Mouse (Mus musculus) G1E (cell line): Measurements from ENCODE around the gene Sf3b5. TPM values are rescaled to one million over a fixed set of nuclear protein-coding genes. Genes with fewer than 3 reads are reported as not detected.
"Not testable (repeated sequence)": the region's sequence is repeated elsewhere in the genome, so short reads cannot be mapped to it uniquely, and the experiment has no call there.

ENCODE experiments used
- ATAC-seq: 2 replicates; pipeline ENCODE4 v1.8.0; 2016; ENCODE audit warnings: mild to moderate bottlenecking; ENCODE audit not compliant: insufficient number of reproducible peaks, poor library complexity, low FRiP score, severe bottlenecking; ENCODE audit errors: extremely low read depth
- DNase-seq: peaks from one replicate; pipeline ENCODE4 v3.0.0; 2012; ENCODE audit warnings: low spot score
- H3K27me3 ChIP-seq: 2 replicates; pipeline ENCODE4 v1.6.1; 2012; ENCODE audit warnings: mild to moderate bottlenecking, low read length, inconsistent platforms; ENCODE audit not compliant: insufficient read depth
- H3K36me3 ChIP-seq: replicated peaks from 2 replicates; pipeline ENCODE3; 2012; ENCODE audit warnings: mild to moderate bottlenecking, inconsistent platforms
- H3K4me1 ChIP-seq: 2 replicates; pipeline ENCODE4 v1.6.1; 2012; ENCODE audit warnings: low read depth, low read length, inconsistent platforms, mixed read lengths; ENCODE audit not compliant: insufficient read depth
- H3K4me3 ChIP-seq: 2 replicates; pipeline ENCODE4 v1.5.1; 2012; ENCODE audit warnings: low read depth, mild to moderate bottlenecking, inconsistent platforms, low read length, moderate library complexity, mixed read lengths
- H3K9me3 ChIP-seq: replicated peaks from 2 replicates; pipeline ENCODE4 v1.6.1; 2012; ENCODE audit warnings: inconsistent platforms
- CTCF ChIP-seq: IDR thresholded peaks from 2 replicates; pipeline ENCODE4 v1.5.1; 2012; ENCODE audit warnings: low read depth, low read length, inconsistent platforms, mixed read lengths
- GATA1 ChIP-seq: IDR thresholded peaks from 2 replicates; pipeline ENCODE4 v1.6.1; 2012; ENCODE audit warnings: borderline replicate concordance, low read length, inconsistent platforms, mixed read lengths
- GATA2 ChIP-seq: IDR thresholded peaks from 2 replicates; pipeline ENCODE4 v1.6.1; 2012; ENCODE audit warnings: low read depth, low read length, inconsistent platforms, borderline replicate concordance
- POLR2AphosphoS5 ChIP-seq: IDR thresholded peaks from 2 replicates; pipeline ENCODE4 v1.6.1; 2012; ENCODE audit warnings: low read depth, low read length, inconsistent platforms; ENCODE audit not compliant: insufficient replicate concordance
- TAL1 ChIP-seq: conservative IDR thresholded peaks from 2 replicates; pipeline ENCODE4 v1.6.1; 2012; ENCODE audit warnings: low read depth, low read length, inconsistent platforms, mixed read lengths
- polyA plus RNA-seq: library from polyadenylated mRNA; stranded (reverse); fragments of >175 nt; gene quantifications from 2 replicates; pipeline ENCODE4 v1.2.3, GENCODE M21; 2012
- total RNA-seq, 2 experiments: library from RNA; stranded (forward) in 1 of 2; stranded (reverse) in 1 of 2; fragments of 200-1000 nt in 1 of 2; fragments of >200 nt in 1 of 2; fragmentation: Nextera tagmentation in 1 of 2; gene quantifications; 2 replicates each; pipeline ENCODE4 v1.2.3; 2014 to 2017

Gene Sf3b5
- total and polyA plus RNA-seq, 3 experiments = 14.5 to 98.6 (median 18.4) TPM

DNA sequence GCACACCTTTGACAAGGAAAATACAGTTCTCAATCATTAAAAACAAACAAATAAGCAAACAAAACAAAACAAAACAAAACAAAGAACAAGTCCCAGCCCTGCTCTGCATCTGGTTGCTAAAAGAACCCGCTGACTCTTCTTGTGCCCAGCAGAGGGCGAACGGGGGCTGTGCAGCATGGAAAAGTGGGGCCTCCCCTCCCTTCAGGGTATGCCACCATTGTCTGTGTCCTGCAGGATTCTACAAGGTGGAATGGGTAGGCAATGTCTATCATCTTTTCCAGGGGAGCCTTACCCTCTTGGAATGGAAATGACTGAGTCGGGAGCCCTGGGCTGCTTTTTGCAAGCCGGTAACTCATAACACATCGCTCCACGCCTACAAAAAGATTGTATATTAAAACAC lies 13.4 kb downstream of the Sf3b5 start:
- DNase-seq (peak; percentile 54), ATAC-seq (no peak; the same call in 1 of the 2 replicates)

DNA sequence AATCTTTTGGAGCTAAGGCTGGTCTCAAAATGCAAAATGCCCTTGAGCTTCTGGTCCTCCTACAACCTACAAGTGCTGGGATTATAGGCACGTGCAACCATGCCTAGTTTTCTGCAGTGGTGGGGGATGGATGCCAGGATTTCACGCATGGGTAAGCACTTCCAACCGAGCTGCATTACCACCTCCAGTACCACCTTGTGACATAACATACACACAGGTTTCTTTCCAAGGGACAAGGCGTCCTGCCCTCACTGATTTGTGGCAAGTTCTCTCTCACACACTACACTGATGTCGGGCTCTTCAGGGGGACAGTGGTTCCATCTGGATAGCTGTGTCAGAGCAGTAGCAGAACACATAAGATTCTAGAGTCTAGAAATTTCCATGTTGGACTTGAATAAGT lies 13.9 kb downstream of the Sf3b5 start:
- no peak for ATAC-seq
- TF ChIP-seq GATA2 (no peak), POLR2AphosphoS5 (no peak), TAL1 (no peak), CTCF (no peak), GATA1 (no peak)
- DNase-seq = no peak
- Histone ChIP-seq H3K36me3 (no peaks in the 10 kb centered on the region), H3K27me3 (no peaks in the 10 kb centered on the region), H3K4me3 (no peak overlapping the region), H3K9me3 (no peaks in the 10 kb centered on the region), H3K4me1 (peaks cover 55% of the 10 kb centered on the region)

More for the DNA sequence above, 13.4 kb downstream of the Sf3b5 start:
- no peaks in the 10 kb centered on the region for H3K36me3 ChIP-seq
- TF ChIP-seq POLR2AphosphoS5 = no peak
- no peak for TF ChIP-seq GATA1
- TF ChIP-seq TAL1 = no peak
- no peak for TF ChIP-seq GATA2
- peak; percentile 63 for TF ChIP-seq CTCF
- no peaks in the 10 kb centered on the region for H3K27me3 ChIP-seq
- peaks cover 50% of the 10 kb centered on the region for H3K4me1 ChIP-seq
- H3K9me3 ChIP-seq = no peaks in the 10 kb centered on the region
- no peak overlapping the region for H3K4me3 ChIP-seq

DNA sequence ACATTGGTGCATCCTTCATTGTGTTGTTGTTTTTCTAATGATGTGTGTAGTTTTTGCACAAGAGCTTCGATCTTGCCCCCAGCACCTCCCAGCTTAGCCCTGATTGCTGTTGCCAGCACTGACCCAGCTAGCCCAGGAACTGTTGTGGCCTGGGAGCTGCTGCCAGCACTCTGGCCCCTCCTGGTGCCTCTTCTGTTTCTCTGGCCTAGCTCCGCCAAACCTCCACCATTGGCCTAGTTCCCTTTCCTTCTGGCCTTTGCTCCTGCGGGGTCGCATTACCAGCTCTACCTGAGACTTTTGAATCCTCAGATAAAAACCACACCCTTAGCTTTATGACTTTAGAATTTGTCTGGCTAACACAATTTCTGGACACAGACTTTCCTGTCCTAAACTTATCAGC lies 17.0 kb downstream of the Sf3b5 start:
- TF ChIP-seq CTCF = no peak
- TF ChIP-seq POLR2AphosphoS5 = no peak
- no peak for TF ChIP-seq GATA1
- TF ChIP-seq GATA2 = no peak
- no peak for TF ChIP-seq TAL1
- ATAC-seq = no peak
- DNase-seq = no peak
- Histone ChIP-seq H3K4me1 (peaks cover 62% of the 10 kb centered on the region), H3K27me3 (no peaks in the 10 kb centered on the region), H3K36me3 (no peaks in the 10 kb centered on the region), H3K4me3 (no peak overlapping the region), H3K9me3 (no peaks in the 10 kb centered on the region)

DNA sequence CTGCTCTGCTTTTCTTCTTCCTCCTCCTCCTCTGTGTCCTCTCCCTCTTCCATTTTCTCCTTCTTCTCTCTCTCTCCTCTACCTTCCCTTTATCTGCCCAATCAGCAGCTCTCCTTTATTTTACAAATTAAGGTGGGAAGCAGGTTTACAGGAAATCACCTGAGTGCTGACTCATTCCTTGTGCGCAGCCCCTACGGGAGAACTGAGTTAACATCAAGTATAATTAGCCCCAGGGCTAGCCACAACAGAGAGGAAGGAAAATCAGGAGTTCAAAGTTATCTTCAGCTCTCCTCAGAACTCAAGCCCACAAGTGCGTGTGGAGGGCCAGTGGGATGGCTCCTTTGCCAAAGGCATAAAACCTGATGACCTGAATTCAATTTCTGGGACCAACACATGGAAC lies 18.8 kb downstream of the Sf3b5 start:
- DNase-seq, H3K27me3 ChIP-seq, H3K4me3 ChIP-seq, H3K36me3 ChIP-seq, H3K9me3 ChIP-seq, ATAC-seq: not testable (repeated sequence)
- H3K4me1 ChIP-seq = peaks cover 60% of the 10 kb centered on the region

DNA sequence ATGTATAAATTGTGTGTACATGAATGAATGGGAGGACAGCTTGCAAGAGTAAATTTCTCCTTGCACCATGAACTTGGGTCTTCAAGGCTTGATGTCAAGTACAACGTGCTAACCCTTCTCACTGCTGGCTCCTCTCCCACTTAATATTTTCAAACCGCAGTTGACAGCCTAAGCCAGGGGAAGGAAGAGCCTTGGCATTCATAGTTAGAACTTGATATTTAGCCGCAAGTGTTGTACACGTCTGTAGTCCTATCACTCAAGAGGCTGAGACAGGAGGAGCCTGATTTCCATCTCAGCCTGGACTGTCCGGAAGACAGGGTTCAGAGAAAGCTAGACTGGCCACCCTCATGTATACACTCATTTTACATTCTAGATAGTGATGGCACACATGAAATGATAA lies 22.6 kb downstream of the Sf3b5 start:
- Histone ChIP-seq H3K4me1 (peaks cover 39% of the 10 kb centered on the region), H3K4me3 (no peak overlapping the region), H3K9me3 (no peaks in the 10 kb centered on the region), H3K36me3 (no peaks in the 10 kb centered on the region), H3K27me3 (no peaks in the 10 kb centered on the region)
- TF ChIP-seq POLR2AphosphoS5 = no peak
- no peak for TF ChIP-seq GATA2
- no peak for TF ChIP-seq GATA1
- no peak for TF ChIP-seq TAL1
- no peak for TF ChIP-seq CTCF
- ATAC-seq (no peak), DNase-seq (no peak)

DNA sequence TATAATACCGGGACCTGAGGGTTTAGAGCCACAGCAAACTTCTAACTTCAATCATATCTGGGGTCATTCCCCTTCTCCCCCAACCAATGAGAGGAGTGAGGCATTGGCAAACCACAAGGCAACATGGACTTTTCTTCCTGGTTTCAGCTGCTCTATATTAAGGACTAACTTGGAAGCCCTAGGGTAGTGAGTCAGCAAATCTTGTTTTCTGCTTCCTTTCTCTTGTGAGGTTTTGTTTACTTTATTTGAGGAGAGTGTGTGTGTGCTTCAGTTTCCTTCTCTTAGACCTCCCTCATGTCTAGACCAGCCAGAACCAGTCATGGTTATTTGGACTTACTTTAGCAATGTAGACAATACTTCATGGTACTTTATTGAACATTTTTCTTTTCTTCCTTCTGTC lies 23.1 kb downstream of the Sf3b5 start:
- Histone ChIP-seq H3K27me3 (no peaks in the 10 kb centered on the region), H3K4me3 (no peak overlapping the region), H3K4me1 (peaks cover 34% of the 10 kb centered on the region), H3K9me3 (no peaks in the 10 kb centered on the region), H3K36me3 (no peaks in the 10 kb centered on the region)
- ATAC-seq (no peak), DNase-seq (no peak)
- TF ChIP-seq CTCF = no peak
- no peak for TF ChIP-seq GATA2
- TF ChIP-seq TAL1 = no peak
- TF ChIP-seq POLR2AphosphoS5 = no peak
- no peak for TF ChIP-seq GATA1

DNA sequence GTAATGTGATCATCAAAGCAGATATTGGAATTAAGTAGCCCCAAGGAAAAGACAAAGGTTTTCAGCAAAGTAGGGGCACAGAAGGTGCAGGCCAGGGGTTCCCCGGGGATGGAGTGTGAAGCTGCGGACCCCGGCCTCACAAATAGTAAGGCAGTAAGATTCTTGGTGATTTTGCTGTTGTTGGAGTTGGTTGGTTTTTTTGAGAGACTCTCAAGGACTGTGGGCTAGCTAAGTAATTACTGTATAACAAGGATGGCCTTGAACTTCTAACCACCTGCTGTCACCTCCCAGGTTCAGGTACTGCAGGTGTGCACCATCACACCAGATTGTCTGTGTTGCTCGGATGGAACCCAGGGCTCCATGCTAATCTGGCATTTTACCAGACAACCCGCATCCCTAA lies 24.3 kb downstream of the Sf3b5 start:
- Histone ChIP-seq H3K36me3 (no peaks in the 10 kb centered on the region), H3K9me3 (no peaks in the 10 kb centered on the region)
- ATAC-seq = no peak

More for the DNA sequence above, 24.3 kb downstream of the Sf3b5 start:
- no peak overlapping the region for H3K4me3 ChIP-seq
- H3K4me1 ChIP-seq = peaks cover 23% of the 10 kb centered on the region
- TF ChIP-seq TAL1 = no peak
- no peak for TF ChIP-seq GATA2
- no peak for TF ChIP-seq POLR2AphosphoS5
- TF ChIP-seq GATA1 = no peak
- no peak for TF ChIP-seq CTCF
- DNase-seq = no peak
- no peaks in the 10 kb centered on the region for H3K27me3 ChIP-seq
